Mouse (Mus musculus): Measurements from ENCODE around the gene Fgfr1op. TPM values are rescaled to one million over a fixed set of nuclear protein-coding genes. Genes with fewer than 3 reads are reported as not detected.
"Not testable (repeated sequence)": the region's sequence is repeated elsewhere in the genome, so short reads cannot be mapped to it uniquely, and the experiment has no call there.

The Fgfr1op gene
- total RNA-seq, 2 experiments from 2014 or later: 12.4 to 14.3 TPM

DNA sequence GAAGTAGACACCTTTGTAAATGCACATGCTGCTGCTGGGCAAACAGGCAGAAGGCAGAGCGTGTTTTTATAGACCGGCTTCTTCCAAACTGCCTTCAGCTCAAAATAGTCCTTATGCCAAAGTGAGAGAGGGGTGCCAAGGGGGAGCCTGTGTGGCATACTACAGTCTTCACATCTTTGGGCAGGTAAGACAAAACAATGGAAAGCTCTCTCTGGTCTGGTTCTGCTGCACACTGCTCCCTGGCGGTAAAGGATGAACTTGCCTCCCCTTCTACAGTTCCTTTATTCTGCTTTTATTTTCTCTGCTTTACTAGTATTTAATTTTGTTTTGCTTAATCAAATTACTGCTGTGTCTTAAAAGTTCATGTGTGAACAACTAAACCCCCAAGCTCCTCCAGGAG, 4.3 kb upstream of the Fgfr1op start:
- peak; percentile 38 to 51 for DNase-seq (ENCODE audit: low spot score in 2 of 2)
- TF ChIP-seq CTCF (conservative IDR thresholded peaks at IDR 0.05): peak; percentile 69
- H3K27ac ChIP-seq, H3K4me3 ChIP-seq: not testable (repeated sequence)

- DNase-seq (ENCODE audit: low spot score in 2 of 2); H3K27ac ChIP-seq: not testable (repeated sequence)
- peak overlapping the region; percentile 55 for H3K4me3 ChIP-seq
Measured at GRCm38 (mm10) chr17:8165608-8165945, 276 bp downstream of the Fgfr1op start.

GRCm38 (mm10) chr17:8165977-8166376, 676 bp downstream of the Fgfr1op start:
- peak overlapping the region; percentile 55 for H3K4me3 ChIP-seq
- H3K27ac ChIP-seq; DNase-seq (ENCODE audit: low spot score in 2 of 2): not testable (repeated sequence)

DNA sequence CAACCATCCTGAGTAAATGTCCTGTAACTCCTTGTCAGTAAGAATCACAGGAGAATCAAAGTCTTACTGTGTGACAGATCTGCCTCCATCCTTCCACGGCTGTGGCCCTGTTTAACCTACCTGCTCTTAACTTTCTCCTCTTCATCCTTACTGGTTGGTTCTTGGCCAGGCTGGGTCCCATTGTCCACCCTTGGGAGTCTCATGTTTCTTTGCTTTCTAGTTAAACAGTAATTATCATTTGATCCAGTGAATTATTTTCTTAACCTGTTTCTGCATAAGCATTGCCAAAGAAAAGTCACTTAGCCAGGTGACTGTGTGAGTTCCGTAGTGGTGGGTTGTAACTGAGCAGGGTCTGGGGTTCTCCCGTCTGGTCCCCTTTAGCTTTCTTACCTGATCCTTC, 1.2 kb downstream of the Fgfr1op start:
- peak overlapping the region; percentile 55; the same call in 1 of the 2 replicates for H3K4me3 ChIP-seq
- not testable (repeated sequence) for H3K27ac ChIP-seq; DNase-seq (ENCODE audit: low spot score in 2 of 2)

DNA sequence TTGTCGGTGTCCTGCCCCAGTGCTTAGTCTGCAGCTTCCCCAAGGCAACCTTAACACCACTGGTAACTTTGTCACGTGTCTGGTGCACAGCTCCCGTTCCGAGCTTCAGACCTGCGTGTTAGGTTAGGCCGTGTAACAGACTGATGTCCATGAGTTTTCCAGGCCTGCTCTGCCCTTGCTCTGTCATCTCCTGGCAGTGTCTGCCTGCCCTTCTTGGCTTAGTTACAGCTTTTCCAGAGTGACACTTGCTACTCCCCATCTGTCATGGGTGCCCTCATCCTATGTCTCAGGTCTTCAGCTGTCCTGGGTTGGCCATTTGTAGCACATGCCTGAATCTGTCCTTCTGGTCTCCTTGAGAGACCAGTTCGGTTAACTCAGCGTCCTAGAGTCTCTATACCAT, 2.1 kb downstream of the Fgfr1op start:
- not testable (repeated sequence) for DNase-seq (ENCODE audit: low spot score in 2 of 2); H3K27ac ChIP-seq; H3K4me3 ChIP-seq

DNA sequence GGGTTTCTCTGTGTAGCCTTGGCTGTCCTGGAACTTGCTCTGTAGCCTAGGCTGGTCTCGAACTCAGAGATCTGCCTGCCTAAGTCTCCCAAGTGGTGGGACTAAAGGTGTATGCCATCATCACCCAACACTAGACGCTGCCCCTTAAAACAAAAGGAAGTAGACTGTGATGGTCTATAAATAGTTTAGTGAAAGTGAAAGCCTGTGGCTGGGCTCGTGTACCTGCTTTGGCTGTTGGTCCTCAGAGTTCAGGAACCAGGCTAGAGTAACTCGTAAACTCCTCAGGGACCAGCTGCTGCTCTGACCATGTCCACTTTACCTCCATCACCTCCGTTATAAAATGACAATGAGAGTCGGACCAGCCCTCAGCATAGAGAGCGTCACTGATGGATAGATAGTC, 5.0 kb downstream of the Fgfr1op start:
- TF ChIP-seq CTCF (conservative IDR thresholded peaks at IDR 0.05): no peak
- Histone ChIP-seq H3K4me3 (no peak overlapping the region), H3K27ac (no peak overlapping the region)
- no peak for DNase-seq (ENCODE audit: low spot score in 2 of 2)

DNA sequence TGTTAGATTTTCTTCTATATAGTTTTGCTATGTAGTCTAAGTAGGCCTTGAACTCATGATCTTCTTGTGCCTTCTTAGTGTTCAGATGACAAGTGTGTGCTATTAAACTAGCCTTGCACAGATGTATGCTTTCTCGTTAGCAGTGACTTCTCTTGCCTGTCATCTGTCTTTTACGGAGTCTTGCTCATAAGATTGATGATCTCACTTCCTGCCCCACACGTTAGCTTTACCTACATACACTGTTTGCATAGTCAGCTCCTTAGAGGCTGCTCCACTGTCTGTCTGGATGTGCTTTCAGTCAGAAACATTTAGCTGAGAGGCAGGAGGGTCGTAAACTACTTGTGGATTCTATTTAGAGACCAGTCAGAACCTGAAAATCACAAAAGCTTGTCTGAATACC, 5.8 kb downstream of the Fgfr1op start:
- no peak for TF ChIP-seq CTCF (conservative IDR thresholded peaks at IDR 0.05)
- DNase-seq (ENCODE audit: low spot score in 2 of 2): no peak
- Histone ChIP-seq H3K27ac (no peak overlapping the region), H3K4me3 (no peak overlapping the region)

- H3K4me3 ChIP-seq: no peak overlapping the region
- no peak for DNase-seq (ENCODE audit: low spot score in 2 of 2)
- TF ChIP-seq CTCF (conservative IDR thresholded peaks at IDR 0.05): no peak
- peak overlapping the region; percentile 60 for H3K27ac ChIP-seq
Measured at GRCm38 (mm10) chr17:8177090-8177489, 11.8 kb downstream of the Fgfr1op start.

DNA sequence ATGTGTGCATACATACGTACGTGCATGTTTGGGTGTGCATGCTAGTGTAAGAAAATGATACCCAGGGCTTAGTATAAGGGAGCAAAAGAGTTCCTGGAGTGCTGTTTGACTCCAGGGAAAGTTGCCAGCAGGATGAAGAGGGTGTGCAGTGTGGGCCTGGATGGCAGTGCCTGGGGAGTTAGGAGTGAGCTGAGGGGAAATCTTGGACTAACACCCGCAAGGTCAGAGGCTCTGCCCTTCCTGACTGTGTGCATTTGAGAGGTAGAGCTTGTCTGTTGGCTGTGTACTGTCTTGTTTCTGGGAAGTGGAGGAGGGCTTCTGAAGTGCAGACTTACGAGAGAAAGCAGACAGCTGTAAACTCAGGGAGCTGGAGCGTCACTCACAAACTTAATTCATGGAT, 18.5 kb downstream of the Fgfr1op start:
- no peak for TF ChIP-seq CTCF (conservative IDR thresholded peaks at IDR 0.05)
- no peak for DNase-seq (ENCODE audit: low spot score in 2 of 2)
- Histone ChIP-seq H3K27ac (no peak overlapping the region), H3K4me3 (no peak overlapping the region)

- Histone ChIP-seq H3K4me3 (no peak overlapping the region), H3K27ac (no peak overlapping the region)
- DNase-seq (ENCODE audit: low spot score in 2 of 2): no peak
- TF ChIP-seq CTCF (conservative IDR thresholded peaks at IDR 0.05): no peak
Measured at GRCm38 (mm10) chr17:8184217-8184616, 18.9 kb downstream of the Fgfr1op start.

DNA sequence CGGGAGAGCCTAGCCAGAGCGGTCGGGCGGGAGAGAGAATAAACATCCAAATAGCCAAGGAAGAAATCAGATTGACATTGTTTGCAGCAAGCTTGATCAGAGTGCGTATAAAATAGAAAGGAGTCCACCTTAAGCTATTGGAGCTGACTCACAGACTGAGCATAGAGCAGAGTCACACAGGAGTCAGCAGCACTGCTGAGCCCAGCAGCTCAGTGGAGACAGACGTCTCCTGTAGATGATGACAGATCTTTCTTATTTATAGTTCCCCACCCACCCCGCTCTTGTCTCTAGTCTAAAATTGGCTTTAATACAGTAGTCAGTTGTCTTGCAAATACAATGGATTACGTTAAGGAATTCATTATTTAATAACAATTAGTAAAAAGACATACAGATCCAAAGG, 28.4 kb downstream of the Fgfr1op start:
- no peak for TF ChIP-seq CTCF (conservative IDR thresholded peaks at IDR 0.05)
- DNase-seq (ENCODE audit: low spot score in 2 of 2): no peak
- 0 out of 2 replicates have a peak overlapping the region, but pooled peaks have one; percentile 10 for H3K27ac ChIP-seq
- H3K4me3 ChIP-seq: no peak overlapping the region

GRCm38 (mm10) chr17:8195685-8196376, 30.5 kb downstream of the Fgfr1op start:
- H3K4me3 ChIP-seq: no peak overlapping the region
- H3K27ac ChIP-seq: no peak overlapping the region
- TF ChIP-seq CTCF (conservative IDR thresholded peaks at IDR 0.05): no peak
- DNase-seq (ENCODE audit: low spot score in 2 of 2): no peak

DNA sequence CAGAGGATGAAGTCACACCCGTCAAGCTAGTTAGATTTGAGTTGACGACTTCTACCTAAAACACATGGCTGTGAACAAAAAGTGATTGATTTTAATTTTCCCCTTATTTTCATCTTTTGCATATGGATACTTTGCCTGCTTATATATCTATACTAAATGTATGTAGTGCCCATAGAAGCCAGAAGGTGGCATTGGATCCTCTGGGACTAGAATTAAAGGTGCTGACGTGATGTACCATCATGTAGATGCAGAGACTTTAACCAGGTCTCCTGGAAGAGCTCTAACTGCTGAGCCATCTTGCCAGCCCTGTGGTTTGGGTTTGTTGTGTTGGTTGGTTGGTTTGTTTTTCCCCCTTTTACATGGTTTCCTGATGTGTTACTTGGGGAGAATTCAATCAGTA, 32.4 kb downstream of the Fgfr1op start:
- no peak overlapping the region for H3K4me3 ChIP-seq
- TF ChIP-seq CTCF (conservative IDR thresholded peaks at IDR 0.05): peak; percentile 65
- H3K27ac ChIP-seq: no peak overlapping the region
- DNase-seq (ENCODE audit: low spot score in 2 of 2): no peak

DNA sequence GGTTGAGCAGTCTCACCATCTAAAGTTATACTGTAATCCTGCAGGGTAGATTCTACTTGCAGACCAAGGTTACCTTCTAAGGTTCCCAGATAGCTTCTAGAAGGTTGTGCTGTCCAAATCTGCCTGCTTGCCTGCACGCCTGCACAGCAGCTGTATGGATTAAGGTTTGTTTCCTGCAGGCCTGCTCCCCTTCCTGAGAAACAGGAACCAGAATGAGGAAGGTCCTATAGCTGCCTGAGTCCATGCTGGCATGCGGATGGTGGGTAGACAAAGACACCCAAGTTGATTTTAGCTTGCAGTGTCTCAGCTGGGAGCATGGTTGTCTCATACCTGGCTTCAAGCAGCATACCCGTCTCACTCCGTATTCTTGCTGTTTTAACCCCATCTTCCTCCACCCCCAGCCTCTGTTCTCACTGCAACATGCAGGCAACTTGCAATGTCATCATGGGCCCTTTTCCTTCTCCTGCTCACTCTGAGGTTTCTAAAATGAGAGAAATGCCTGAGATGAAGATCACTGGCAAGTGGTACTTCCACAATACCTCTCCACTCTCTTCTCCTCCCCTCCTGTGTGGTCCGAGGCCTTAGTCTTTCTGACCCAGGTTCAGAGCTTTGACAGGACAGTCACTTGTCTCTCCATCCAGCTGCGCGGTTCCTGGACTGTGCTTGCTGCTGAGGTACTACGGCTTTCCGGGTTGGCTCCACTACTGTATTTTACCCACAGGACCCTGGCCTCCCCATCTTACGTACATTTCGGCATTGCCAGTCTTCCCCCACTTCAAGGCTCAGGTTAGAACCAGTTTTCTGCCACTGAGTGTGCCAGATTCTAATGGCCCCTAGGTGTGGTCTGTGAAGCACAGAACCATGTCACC, 34.0 kb downstream of the Fgfr1op start:
- H3K4me3 ChIP-seq: no peak overlapping the region
- H3K27ac ChIP-seq: peak overlapping the region; percentile 23; the same call in 1 of the 2 replicates
- no peak for TF ChIP-seq CTCF (conservative IDR thresholded peaks at IDR 0.05)
- DNase-seq (ENCODE audit: low spot score in 2 of 2): no peak
